Mouse (Mus musculus) intestine, postnatal 0 days (tissue): ENCODE data around the gene Tfcp2l1. TPM values are rescaled to one million over a fixed set of nuclear protein-coding genes. Genes with fewer than 3 reads are reported as not detected.

Experiments
- ATAC-seq: fragments of 200-750 bp; cut with Nextera tagmentation; 2 replicates; pipeline ENCODE4 v1.8.0; 2017; ENCODE audit warnings: mild to moderate bottlenecking, moderate TSS enrichment, moderate library complexity
- H3K27ac ChIP-seq: fragments of 300-500 bp; sonication (generic); 2 replicates; pipeline ENCODE4 v1.5.1; 2014; ENCODE audit warnings: mild to moderate bottlenecking, low read depth, low read length, moderate library complexity
- H3K27me3 ChIP-seq: fragments of 300-500 bp; sonication (generic); replicated peaks from 2 replicates; pipeline ENCODE4 v1.6.1; 2014; ENCODE audit warnings: low read length, mixed read lengths; ENCODE audit not compliant: control insufficient read depth, insufficient read depth
- H3K36me3 ChIP-seq: fragments of 300-500 bp; sonication (generic); 2 replicates; pipeline ENCODE4 v1.6.1; 2014; ENCODE audit warnings: mild to moderate bottlenecking, moderate library complexity; ENCODE audit not compliant: control insufficient read depth, insufficient read depth
- H3K4me1 ChIP-seq: fragments of 300-500 bp; sonication (generic); replicated peaks from 2 replicates; pipeline ENCODE4 v1.6.1; 2014; ENCODE audit warnings: antibody characterized with exemption, low read length, mixed read lengths; ENCODE audit not compliant: control insufficient read depth, insufficient read depth
- H3K4me2 ChIP-seq: fragments of 300-500 bp; sonication (generic); replicated peaks from 2 replicates; pipeline ENCODE4 v1.6.1; 2014; ENCODE audit warnings: low read depth, mild to moderate bottlenecking, moderate library complexity
- H3K4me3 ChIP-seq: fragments of 300-500 bp; sonication (generic); 2 replicates; pipeline ENCODE4 v1.5.1; 2014; ENCODE audit warnings: low read depth, low read length
- H3K9ac ChIP-seq: fragments of 300-500 bp; sonication (generic); 2 replicates; pipeline ENCODE4 v1.6.1; 2014; ENCODE audit warnings: mild to moderate bottlenecking, low read depth, low read length
- H3K9me3 ChIP-seq: fragments of 300-500 bp; sonication (generic); 2 replicates; pipeline ENCODE4 v1.6.1; 2016; ENCODE audit warnings: mixed run types; ENCODE audit not compliant: control insufficient read depth
- CTCF ChIP-seq: sonication (generic); IDR thresholded peaks from 2 replicates; pipeline ENCODE4 v1.5.1; 2016; ENCODE audit warnings: low read depth, mild to moderate bottlenecking, control low read depth, antibody characterized with exemption, moderate library complexity
- WGBS: fragments of 180-500 bp; shearing (Covaris S2); extraction: QIAGEN DNeasy Blood & Tissue Kit; methylation state at CpG from one replicate; pipeline ENCODE4 v1.1.7; 2014; 5-methylcytosine and 5-hydroxymethylcytosine counted together
- polyA plus RNA-seq: library from polyadenylated mRNA; unstranded; fragments of >200 nt; fragmentation: Nextera tagmentation; extraction: Ambion mirVana; gene quantifications from 2 replicates; pipeline ENCODE4 v1.2.1, GENCODE M21; 2015

Tfcp2l1 gene
- polyA plus RNA-seq, 1 experiment from 2014 or later, result 3.0 TPM

DNA sequence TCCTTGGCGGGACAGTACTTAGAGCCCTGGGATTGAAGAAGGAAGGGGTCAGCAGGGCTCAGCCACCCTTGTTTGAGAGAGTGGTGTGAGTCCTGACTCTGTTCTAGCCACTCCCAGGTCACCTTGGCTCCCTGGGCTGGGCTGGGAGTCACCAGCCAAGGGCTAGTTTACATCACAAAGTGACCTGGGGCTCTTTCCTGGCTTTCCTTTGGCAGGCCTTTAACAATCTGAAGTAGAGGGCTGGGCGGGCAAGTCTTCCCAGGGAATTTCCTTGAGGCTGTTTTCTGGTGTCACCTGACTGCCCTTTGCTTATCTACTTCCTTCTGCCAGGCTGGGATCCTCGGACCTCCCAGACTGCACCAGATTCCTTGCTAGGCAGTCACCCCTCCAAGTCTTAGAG is 20.3 kb downstream of the Tfcp2l1 start:
- Histone ChIP-seq H3K9me3 (no peaks in the 10 kb centered on the region), H3K27me3 (no peaks in the 10 kb centered on the region), H3K9ac (no peak overlapping the region), H3K4me3 (no peak overlapping the region), H3K4me1 (peaks cover 18% of the 10 kb centered on the region), H3K4me2 (no peak overlapping the region), H3K36me3 (no peaks in the 10 kb centered on the region; the same call in 1 of the 2 replicates), H3K27ac (no peak overlapping the region)
- 14% methylated on average over 3 of the region's 3 CpGs for WGBS
- peak; percentile 56 for ATAC-seq
- TF ChIP-seq CTCF, result no peak

GRCm38 (mm10) chr1:118649933-118650770 is 22.4 kb downstream of the Tfcp2l1 start:
- H3K36me3 ChIP-seq, result peaks cover 4% of the 10 kb centered on the region; the same call in 1 of the 2 replicates
- H3K4me3 ChIP-seq, result no peak overlapping the region
- ATAC-seq, result peak; percentile 42
- WGBS, result 40% methylated on average over 9 of the region's 9 CpGs
- no peak for TF ChIP-seq CTCF
- H3K4me2 ChIP-seq, result no peak overlapping the region; the same call in 1 of the 2 replicates
- peak overlapping the region; percentile 5; the same call in 1 of the 2 replicates for H3K27ac ChIP-seq
- H3K4me1 ChIP-seq, result peaks cover 18% of the 10 kb centered on the region
- H3K9ac ChIP-seq, result no peak overlapping the region
- H3K27me3 ChIP-seq, result no peaks in the 10 kb centered on the region
- H3K9me3 ChIP-seq, result no peaks in the 10 kb centered on the region

DNA sequence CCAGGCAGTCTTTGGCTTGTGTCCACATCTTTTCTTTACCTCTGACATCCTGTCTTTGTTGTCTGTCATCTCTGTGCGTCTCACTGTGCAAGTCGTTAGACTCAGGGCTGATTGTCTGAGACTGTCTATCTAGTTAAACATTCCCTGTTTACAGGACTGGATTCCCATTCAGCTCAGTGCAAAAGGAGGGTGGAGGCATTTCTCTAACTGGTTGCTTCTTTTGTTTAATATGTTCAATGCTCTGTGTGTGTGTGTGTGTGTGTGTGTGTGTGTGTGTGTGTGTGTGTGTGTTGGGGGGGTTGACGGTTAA is 23.0 kb downstream of the Tfcp2l1 start:
- no peak for ATAC-seq
- no peak overlapping the region for H3K4me3 ChIP-seq
- H3K4me1 ChIP-seq, result peaks cover 18% of the 10 kb centered on the region
- H3K9me3 ChIP-seq, result no peaks in the 10 kb centered on the region
- H3K36me3 ChIP-seq, result peaks cover 4% of the 10 kb centered on the region; the same call in 1 of the 2 replicates
- H3K9ac ChIP-seq, result no peak overlapping the region
- H3K27ac ChIP-seq, result peak overlapping the region; percentile 5; the same call in 1 of the 2 replicates
- TF ChIP-seq CTCF, result no peak
- H3K4me2 ChIP-seq, result no peak overlapping the region; the same call in 1 of the 2 replicates
- no peaks in the 10 kb centered on the region for H3K27me3 ChIP-seq
- 34% methylated on average over 3 of the region's 3 CpGs for WGBS

GRCm38 (mm10) chr1:118658716-118659115 is 31.0 kb downstream of the Tfcp2l1 start:
- Histone ChIP-seq H3K4me1 (no peaks in the 10 kb centered on the region), H3K27ac (no peak overlapping the region), H3K27me3 (no peaks in the 10 kb centered on the region), H3K4me2 (no peak overlapping the region), H3K4me3 (no peak overlapping the region), H3K36me3 (peaks cover 6% of the 10 kb centered on the region; the same call in 1 of the 2 replicates), H3K9me3 (no peaks in the 10 kb centered on the region), H3K9ac (no peak overlapping the region)
- ATAC-seq, result no peak
- no peak for TF ChIP-seq CTCF
- WGBS, result 74% methylated on average over 6 of the region's 6 CpGs

- H3K27me3 ChIP-seq, result no peaks in the 10 kb centered on the region
- H3K27ac ChIP-seq, result no peak overlapping the region
- ATAC-seq, result peak; percentile 18; the same call in 1 of the 2 replicates
- H3K4me2 ChIP-seq, result no peak overlapping the region
- 33% methylated on average over 3 of the region's 3 CpGs for WGBS
- peaks cover 9% of the 10 kb centered on the region; the same call in 1 of the 2 replicates for H3K36me3 ChIP-seq
- H3K9me3 ChIP-seq, result no peaks in the 10 kb centered on the region
- no peak overlapping the region for H3K4me3 ChIP-seq
- H3K4me1 ChIP-seq, result no peaks in the 10 kb centered on the region
- H3K9ac ChIP-seq, result no peak overlapping the region
- no peak for TF ChIP-seq CTCF
These were observed 33.2 kb downstream of the Tfcp2l1 start for GRCm38 (mm10) chr1:118660880-118661465.

DNA sequence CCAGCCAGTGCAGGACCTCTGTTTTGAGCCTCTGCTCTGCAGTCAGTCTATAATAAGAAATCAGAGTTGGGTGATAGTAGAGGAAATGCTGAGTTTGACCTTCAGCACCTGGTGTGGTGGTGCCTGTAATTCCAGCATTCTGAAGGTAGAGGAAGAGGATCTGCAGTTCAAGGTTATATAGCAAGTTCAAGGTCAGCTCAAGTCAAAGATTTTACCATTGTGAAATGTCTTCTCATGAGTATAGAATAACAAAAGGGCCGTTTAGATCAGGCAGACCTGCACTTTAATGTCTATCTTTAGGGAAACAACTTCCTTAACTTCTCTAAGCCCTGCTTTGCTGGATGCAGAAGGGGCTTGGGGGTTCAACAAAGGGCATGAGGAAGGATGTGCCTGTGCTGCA is 35.3 kb downstream of the Tfcp2l1 start:
- WGBS, result 45% methylated on average over 1 of the region's 1 CpGs
- no peaks in the 10 kb centered on the region for H3K4me1 ChIP-seq
- no peak overlapping the region for H3K9ac ChIP-seq
- peaks cover 4% of the 10 kb centered on the region; the same call in 1 of the 2 replicates for H3K36me3 ChIP-seq
- H3K27ac ChIP-seq, result no peak overlapping the region
- no peaks in the 10 kb centered on the region for H3K9me3 ChIP-seq
- no peaks in the 10 kb centered on the region for H3K27me3 ChIP-seq
- TF ChIP-seq CTCF, result no peak
- no peak overlapping the region for H3K4me2 ChIP-seq
- H3K4me3 ChIP-seq, result no peak overlapping the region
- ATAC-seq, result no peak
